Mouse (Mus musculus) embryonic fibroblast, embryonic 13.5 days (primary cell): ENCODE measurements at regions not wholly inside any gene's neighbourhood (a gene's known extent, or its start where the extent isn't known, plus 50 kb on each side); places are given as distances from the start of the nearest gene placed in this dataset.

Experiments
- CTCF ChIP-seq: IDR thresholded peaks from 2 replicates; pipeline ENCODE4 v1.5.1; 2011; ENCODE audit warnings: mild to moderate bottlenecking, control low read depth, low read length, moderate library complexity, borderline replicate concordance; ENCODE audit not compliant: insufficient read depth
- POLR2A ChIP-seq: IDR thresholded peaks from 2 replicates; pipeline ENCODE4 v1.6.1; 2011; ENCODE audit warnings: low read depth, mild to moderate bottlenecking, control low read depth, low read length, moderate library complexity

- TF ChIP-seq CTCF (no peak), POLR2A (no peak)
Observed at GRCm38 (mm10) chr2:107869304-107869958, 579.0 kb downstream of the Kcna4 start.
